In genomic region chr9:13686977-13687659, GRCm38 (mm10) we compare ENCODE assay signal across 8 mouse cellular contexts.
DNase-seq lines count a peak whose midpoint lies in the region; ATAC-seq lines count a peak whose summit lies in the region.

No protein-coding gene starts in this region.

- DNase-seq in kidney, postnatal 10 days: peak; percentile 23
- DNase-seq in ES-CJ7 (ENCODE audit: low read depth, low spot score): peak; percentile 74
- peak; percentile 28 for DNase-seq in c-Kit-negative CD71-positive TER-119-positive erythroid progenitor cells, embryonic 14.5 days (ENCODE audit: low read depth, low spot score)
- DNase-seq in spleen, adult 12 weeks (ENCODE audit: low spot score): peak; percentile 23
- DNase-seq in right cerebral cortex, postnatal 14 days: no peak
- DNase-seq in gastrocnemius, postnatal 36 days: no peak
- DNase-seq in cerebellum, adult 9-10 months: no peak

- no peak for ATAC-seq in kidney, embryonic 16.5 days (ENCODE audit: low FRiP score, low TSS enrichment)

- H3K4me2 ChIP-seq in kidney, embryonic 16.5 days (replicated peaks; ENCODE audit: low read depth, low read length): no peak overlapping the region

- no peak overlapping the region for H3K27ac ChIP-seq in kidney, embryonic 16.5 days (ENCODE audit: low read length)

- intact Hi-C loops in gastrocnemius, postnatal 36 days (cut with DNase I): no loop called here

- H3K4me1 ChIP-seq in kidney, embryonic 16.5 days (ENCODE audit: insufficient read depth, low read length): no peaks in the 10 kb centered on the region; the same call in 1 of the 2 replicates

- H3K4me3 ChIP-seq in kidney, embryonic 16.5 days (ENCODE audit: low read length): no peak overlapping the region

- no peaks in the 10 kb centered on the region for H3K27me3 ChIP-seq in kidney, embryonic 16.5 days (ENCODE audit: insufficient read depth, low read length)

- no peaks in the 10 kb centered on the region for H3K9me3 ChIP-seq in kidney, embryonic 16.5 days (ENCODE audit: low read length)

- H3K9ac ChIP-seq in kidney, embryonic 16.5 days (replicated peaks; ENCODE audit: low read length): no peak overlapping the region

- WGBS in kidney, embryonic 16.5 days: 87% methylated on average over 19 of the region's 19 CpGs

- H3K36me3 ChIP-seq in kidney, embryonic 16.5 days (ENCODE audit: insufficient read depth, low read length): no peaks in the 10 kb centered on the region

Comparison
In these comparisons a context has a peak if more than half of its experiments do, and no peak if none do; other contexts are left out.
1. DNase-seq: peak in kidney, postnatal 10 days (single experiment), ES-CJ7 (single experiment), c-Kit-negative CD71-positive TER-119-positive erythroid progenitor cells, embryonic 14.5 days (single experiment) and spleen, adult 12 weeks (single experiment); none in right cerebral cortex, postnatal 14 days (single experiment), gastrocnemius, postnatal 36 days (0 of 2) and cerebellum, adult 9-10 months (single experiment).